Mouse (Mus musculus) heart, embryonic 12.5 days (tissue): ENCODE results near the gene Usp21. TPM values are rescaled to one million over a fixed set of nuclear protein-coding genes. Genes with fewer than 3 reads are reported as not detected.

ENCODE experiments used
- ATAC-seq: fragments of 200-750 bp; cut with Nextera tagmentation; 2 replicates; pipeline ENCODE4 v1.8.0; 2017; ENCODE audit warnings: moderate TSS enrichment, moderate library complexity; ENCODE audit not compliant: insufficient number of reproducible peaks, low FRiP score
- H3K27ac ChIP-seq: fragments of 300-500 bp; sonication (generic); 2 replicates; pipeline ENCODE4 v1.5.1; 2016; ENCODE audit warnings: mild to moderate bottlenecking, moderate library complexity; ENCODE audit not compliant: poor library complexity, severe bottlenecking
- H3K27me3 ChIP-seq: fragments of 300-500 bp; sonication (generic); replicated peaks from 2 replicates; pipeline ENCODE4 v1.6.1; 2016; ENCODE audit warnings: mild to moderate bottlenecking, moderate library complexity
- H3K36me3 ChIP-seq: fragments of 300-500 bp; sonication (generic); 2 replicates; pipeline ENCODE4 v1.6.1; 2016; ENCODE audit warnings: mild to moderate bottlenecking, moderate library complexity
- H3K4me1 ChIP-seq: fragments of 300-500 bp; sonication (generic); replicated peaks from 2 replicates; pipeline ENCODE4 v1.6.1; 2016; ENCODE audit warnings: mild to moderate bottlenecking
- H3K4me2 ChIP-seq: fragments of 300-500 bp; sonication (generic); 2 replicates; pipeline ENCODE4 v1.6.1; 2016; ENCODE audit warnings: mild to moderate bottlenecking, moderate library complexity
- H3K4me3 ChIP-seq: fragments of 300-500 bp; sonication (generic); 2 replicates; pipeline ENCODE4 v1.5.1; 2016; ENCODE audit warnings: mild to moderate bottlenecking
- H3K9ac ChIP-seq: fragments of 300-500 bp; sonication (generic); 2 replicates; pipeline ENCODE4 v1.6.1; 2016; ENCODE audit warnings: mild to moderate bottlenecking, moderate library complexity
- H3K9me3 ChIP-seq: fragments of 300-500 bp; sonication (generic); replicated peaks from 2 replicates; pipeline ENCODE4 v1.6.1; 2016; ENCODE audit warnings: mild to moderate bottlenecking, moderate library complexity
- WGBS: fragments of 180-500 bp; shearing (Covaris S2); methylation state at CpG from one replicate; pipeline ENCODE4 v1.1.7; 2016; 5-methylcytosine and 5-hydroxymethylcytosine counted together
- polyA plus RNA-seq: library from polyadenylated mRNA; unstranded; fragments of >200 nt; fragmentation: Nextera tagmentation; extraction: Ambion mirVana; gene quantifications from 2 replicates; pipeline ENCODE4 v1.2.1, GENCODE M21; 2016

Usp21 gene
- polyA plus RNA-seq, 1 experiment from 2014 or later = 55.7 TPM

DNA sequence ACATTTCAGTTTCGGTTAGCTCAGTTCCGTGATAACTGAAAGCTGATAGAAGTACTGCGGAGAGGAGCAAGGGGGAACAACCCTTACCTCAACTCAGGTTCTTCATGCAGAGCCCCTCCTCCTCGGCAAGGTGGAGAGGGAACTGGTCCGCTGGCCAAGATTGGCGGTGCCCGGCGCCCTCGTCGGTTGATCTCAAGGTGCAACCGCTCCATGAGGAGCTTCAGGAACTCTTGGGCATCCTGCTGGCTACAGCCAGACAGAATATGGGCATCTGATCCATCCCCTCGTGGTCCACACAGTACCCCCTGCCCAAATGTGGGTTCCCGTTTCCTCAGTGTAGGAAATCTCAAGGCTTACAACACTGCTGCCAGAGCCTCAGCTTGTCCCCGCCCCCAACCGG lies 3.3 kb downstream of the Usp21 start:
- peaks cover 32% of the 10 kb centered on the region for H3K4me1 ChIP-seq
- H3K4me3 ChIP-seq = no peak overlapping the region
- no peak overlapping the region for H3K9ac ChIP-seq
- H3K27ac ChIP-seq = no peak overlapping the region
- H3K4me2 ChIP-seq = no peak overlapping the region
- no peaks in the 10 kb centered on the region for H3K27me3 ChIP-seq
- no peak for ATAC-seq
- peaks cover 55% of the 10 kb centered on the region for H3K36me3 ChIP-seq
- no peaks in the 10 kb centered on the region for H3K9me3 ChIP-seq
- WGBS = 88% methylated on average over 15 of the region's 15 CpGs

DNA sequence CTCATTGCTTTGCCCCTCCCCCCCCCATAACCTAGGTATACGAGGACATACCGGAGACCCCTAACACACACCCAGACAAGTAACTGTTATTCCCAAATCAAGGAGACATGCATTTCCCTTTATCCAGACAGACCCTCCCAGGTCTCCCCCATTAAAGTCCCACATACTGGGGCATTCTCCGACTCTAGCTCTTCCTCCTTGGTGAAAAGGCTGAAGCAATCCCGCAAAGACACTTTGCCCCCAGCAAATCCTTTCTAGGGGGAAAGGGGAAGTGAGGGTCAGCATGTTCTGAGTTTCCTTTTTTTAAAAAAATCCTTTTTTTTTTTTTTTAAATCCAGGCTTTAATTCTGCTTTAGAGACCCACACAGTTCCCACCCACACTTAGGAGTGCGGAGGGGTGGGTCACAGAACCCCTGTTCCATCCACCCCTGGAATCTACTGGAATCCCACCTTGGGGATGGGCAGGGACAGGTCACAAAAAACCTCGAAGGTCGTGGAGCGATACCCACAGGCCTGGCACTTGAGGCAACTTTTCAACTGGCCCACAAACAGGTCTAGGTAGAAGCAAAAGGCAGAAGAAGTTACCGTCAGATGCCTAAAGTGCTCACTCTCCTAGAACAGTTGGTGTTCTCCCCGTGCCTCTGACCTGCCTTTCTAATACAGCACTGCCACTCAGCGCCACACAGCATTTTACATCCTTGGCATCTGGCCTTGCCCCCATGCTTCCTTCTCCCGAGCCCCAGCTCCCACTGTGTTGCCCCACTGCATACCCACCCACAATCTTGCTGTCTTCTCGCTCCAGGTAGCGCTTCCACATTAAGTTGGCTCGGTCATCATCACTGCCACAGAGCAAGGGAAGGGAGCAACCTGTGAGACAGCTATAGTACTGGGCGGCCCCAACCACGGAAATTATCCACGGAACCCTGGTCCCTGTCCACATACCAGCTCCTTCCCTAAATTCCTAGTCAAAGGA lies 4.3 kb downstream of the Usp21 start:
- ATAC-seq = no peak
- H3K27ac ChIP-seq = no peak overlapping the region
- no peak overlapping the region for H3K4me3 ChIP-seq
- H3K36me3 ChIP-seq = peaks cover 52% of the 10 kb centered on the region
- H3K9me3 ChIP-seq = no peaks in the 10 kb centered on the region
- no peak overlapping the region for H3K9ac ChIP-seq
- no peaks in the 10 kb centered on the region for H3K27me3 ChIP-seq
- peaks cover 32% of the 10 kb centered on the region for H3K4me1 ChIP-seq
- 91% methylated on average over 18 of the region's 18 CpGs for WGBS
- H3K4me2 ChIP-seq = no peak overlapping the region

DNA sequence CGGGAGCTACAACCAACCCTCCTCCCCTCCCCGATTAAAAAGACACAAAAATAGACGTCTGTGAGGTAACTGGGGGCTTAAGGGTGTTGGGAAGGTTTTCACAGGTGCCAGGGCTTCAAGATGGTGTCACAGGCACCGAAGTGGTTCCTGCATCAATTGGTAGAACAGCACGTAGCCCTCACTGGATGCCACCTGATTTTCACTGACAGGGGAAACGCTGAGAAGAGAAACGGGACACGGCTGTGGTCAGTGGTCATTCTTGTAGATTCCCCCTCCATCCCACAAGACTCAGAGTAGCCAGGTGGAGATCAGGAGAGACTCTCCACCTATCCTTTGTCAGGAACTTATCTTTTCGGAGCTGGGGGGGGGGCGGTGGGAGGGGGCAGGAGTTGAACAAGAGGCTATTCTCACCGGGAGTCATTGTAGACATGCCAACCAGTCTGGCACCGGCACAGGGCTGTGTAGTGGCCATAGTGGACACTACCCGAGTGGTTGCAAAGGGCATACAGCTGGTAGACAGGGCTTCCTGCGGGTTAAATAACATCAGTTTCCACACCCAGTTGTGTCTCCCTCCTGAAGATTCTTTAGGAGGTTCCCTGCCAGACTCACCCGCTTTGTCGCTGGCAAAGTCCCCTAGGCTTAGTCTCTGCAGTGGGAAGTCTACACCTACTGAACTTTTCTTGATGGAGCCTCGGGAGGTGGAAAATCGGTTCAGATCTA lies 5.5 kb downstream of the Usp21 start:
- peaks cover 28% of the 10 kb centered on the region for H3K4me1 ChIP-seq
- peak overlapping the region; percentile 30 for H3K9ac ChIP-seq
- peak overlapping the region; percentile 82 for H3K4me2 ChIP-seq
- peaks cover 60% of the 10 kb centered on the region for H3K36me3 ChIP-seq
- ATAC-seq = no peak
- H3K27ac ChIP-seq = peak overlapping the region; percentile 90; the same call in 1 of the 2 replicates
- WGBS = 73% methylated on average over 18 of the region's 18 CpGs
- no peaks in the 10 kb centered on the region for H3K9me3 ChIP-seq
- peak overlapping the region; percentile 72 for H3K4me3 ChIP-seq
- no peaks in the 10 kb centered on the region for H3K27me3 ChIP-seq

DNA sequence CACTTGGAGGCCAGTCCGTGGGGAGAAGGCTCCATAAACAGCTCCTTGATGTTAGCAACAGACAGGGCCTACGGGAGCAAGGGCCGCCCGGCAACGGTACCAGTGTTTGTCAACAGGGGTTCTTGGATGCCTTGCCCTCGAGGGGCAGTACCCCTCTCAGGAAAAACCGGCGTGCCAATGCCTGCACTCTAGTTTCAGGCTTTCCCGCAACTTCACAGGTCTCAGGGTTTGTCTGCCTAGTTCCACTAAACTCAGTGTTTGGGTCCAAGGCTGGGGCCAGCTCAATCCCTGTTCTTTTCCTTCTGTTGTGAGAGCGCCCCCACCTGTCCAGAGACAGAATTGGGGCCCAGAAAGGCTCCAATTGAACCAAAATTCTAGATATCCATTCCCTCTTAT lies 6.3 kb downstream of the Usp21 start:
- peaks cover 21% of the 10 kb centered on the region for H3K4me1 ChIP-seq
- peak; percentile 66 for ATAC-seq
- 0% methylated on average over 10 of the region's 10 CpGs for WGBS
- H3K27me3 ChIP-seq = no peaks in the 10 kb centered on the region
- H3K9ac ChIP-seq = peak overlapping the region; percentile 85
- H3K36me3 ChIP-seq = peaks cover 64% of the 10 kb centered on the region
- H3K9me3 ChIP-seq = no peaks in the 10 kb centered on the region
- H3K4me3 ChIP-seq = peak overlapping the region; percentile 72
- H3K27ac ChIP-seq = peak overlapping the region; percentile 90
- H3K4me2 ChIP-seq = peak overlapping the region; percentile 82

DNA sequence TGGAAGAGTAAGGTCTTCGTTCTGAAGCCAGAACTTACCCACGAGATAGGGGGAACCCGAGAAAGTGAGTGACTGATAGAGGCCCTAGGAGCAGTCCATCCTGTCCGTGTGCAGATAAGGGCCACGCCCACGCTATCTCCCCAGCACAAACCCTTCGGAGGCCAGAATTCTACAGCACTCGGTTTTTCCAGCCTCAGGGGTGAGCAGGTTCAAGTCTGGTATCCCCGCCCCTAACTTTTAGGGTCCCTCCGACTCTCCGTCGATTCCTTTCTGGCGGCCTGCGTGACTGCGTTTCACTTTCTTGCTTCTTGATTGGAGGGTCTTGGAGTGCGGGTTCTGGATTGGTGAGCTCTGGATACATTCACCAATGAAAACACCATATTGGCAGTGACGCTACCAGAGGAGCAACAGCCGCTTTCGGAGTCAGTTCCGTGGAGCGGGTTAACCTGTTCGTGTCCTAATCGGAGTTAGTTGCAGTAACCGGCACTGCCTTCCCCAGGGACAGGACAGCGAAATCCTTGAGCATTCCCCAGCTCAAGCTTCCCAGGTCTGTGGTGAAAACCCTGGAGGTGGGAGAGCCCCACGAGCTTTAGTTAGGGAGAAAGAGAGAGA lies 6.8 kb downstream of the Usp21 start, which contains the start of gene Ppox:
Gene Ppox, minus strand, starts transcription at position 271 of the 612 bp plus-strand sequence.
- peak within 1 kb of the TSS; percentile 85 for H3K9ac ChIP-seq
- H3K27ac ChIP-seq = peak within 1 kb of the TSS; percentile 90
- H3K4me2 ChIP-seq = peak within 1 kb of the TSS; percentile 82
- peak within 1 kb of the TSS; percentile 72 for H3K4me3 ChIP-seq
- no peaks in the 10 kb centered on the region for H3K27me3 ChIP-seq
- peak; percentile 95 for ATAC-seq
- WGBS = 0% methylated on average over 26 of the region's 26 CpGs
- peaks cover 65% of the 10 kb centered on the region for H3K36me3 ChIP-seq
- peaks cover 16% of the 10 kb centered on the region for H3K4me1 ChIP-seq
- no peaks in the 10 kb centered on the region for H3K9me3 ChIP-seq

DNA sequence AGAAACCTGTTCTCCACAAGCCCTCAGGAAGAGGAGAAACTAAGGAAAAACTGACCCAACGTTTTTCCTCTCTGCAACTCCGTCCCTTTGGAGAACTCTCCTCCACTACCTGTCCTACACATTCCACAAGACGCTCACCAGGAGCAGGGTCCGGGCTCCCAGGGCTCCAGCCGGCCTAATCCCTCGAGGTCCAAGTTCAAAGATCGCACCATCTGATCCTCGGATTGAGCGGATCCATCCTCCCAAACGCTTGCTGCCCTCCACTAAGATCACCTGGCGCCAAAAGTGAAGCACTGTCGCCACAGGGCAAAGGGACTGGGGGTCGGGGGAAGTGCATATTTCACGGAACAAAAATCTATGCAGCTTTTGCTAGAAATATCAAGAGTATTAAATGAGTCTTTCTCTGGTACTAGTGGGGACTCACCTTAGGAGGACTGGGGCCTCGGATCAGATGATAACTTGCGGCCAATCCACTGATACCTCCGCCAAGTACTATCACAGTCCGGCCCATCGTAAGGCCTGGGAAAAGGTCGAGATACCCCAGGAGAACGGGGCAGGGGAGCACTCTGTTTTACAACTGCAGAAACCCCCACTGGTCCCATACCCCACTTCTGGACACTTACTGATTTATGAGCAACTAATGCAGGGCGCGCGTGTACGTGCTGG lies 7.4 kb downstream of the Usp21 start:
- Histone ChIP-seq H3K27me3 (no peaks in the 10 kb centered on the region), H3K9ac (peak overlapping the region; percentile 84), H3K36me3 (peaks cover 65% of the 10 kb centered on the region), H3K4me2 (peak overlapping the region; percentile 82), H3K27ac (peak overlapping the region; percentile 45), H3K4me3 (peak overlapping the region; percentile 72), H3K4me1 (peaks cover 16% of the 10 kb centered on the region), H3K9me3 (no peaks in the 10 kb centered on the region)
- peak; percentile 11 for ATAC-seq
- WGBS = 1% methylated on average over 25 of the region's 25 CpGs

DNA sequence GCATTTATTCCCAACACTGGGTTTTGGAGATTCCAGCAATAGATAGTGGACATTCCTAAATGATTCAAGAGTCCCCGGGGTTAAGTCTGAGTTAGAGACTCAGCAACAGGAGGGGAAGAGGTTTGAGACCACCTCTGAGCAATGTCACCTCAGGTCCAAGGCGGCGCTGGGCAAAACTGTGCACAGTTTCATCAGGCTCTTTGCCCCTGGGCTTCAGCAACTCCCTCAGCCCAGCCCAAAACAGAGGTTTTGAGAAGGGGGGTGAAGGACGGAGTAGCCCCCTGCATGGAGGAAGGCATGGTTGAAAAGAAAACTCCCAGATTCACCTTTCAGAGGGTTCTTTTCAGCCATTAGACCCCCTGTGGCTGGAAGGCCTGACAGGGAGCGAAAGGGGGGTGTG lies 8.1 kb downstream of the Usp21 start:
- WGBS = 56% methylated on average over 5 of the region's 5 CpGs
- no peak overlapping the region for H3K27ac ChIP-seq

DNA sequence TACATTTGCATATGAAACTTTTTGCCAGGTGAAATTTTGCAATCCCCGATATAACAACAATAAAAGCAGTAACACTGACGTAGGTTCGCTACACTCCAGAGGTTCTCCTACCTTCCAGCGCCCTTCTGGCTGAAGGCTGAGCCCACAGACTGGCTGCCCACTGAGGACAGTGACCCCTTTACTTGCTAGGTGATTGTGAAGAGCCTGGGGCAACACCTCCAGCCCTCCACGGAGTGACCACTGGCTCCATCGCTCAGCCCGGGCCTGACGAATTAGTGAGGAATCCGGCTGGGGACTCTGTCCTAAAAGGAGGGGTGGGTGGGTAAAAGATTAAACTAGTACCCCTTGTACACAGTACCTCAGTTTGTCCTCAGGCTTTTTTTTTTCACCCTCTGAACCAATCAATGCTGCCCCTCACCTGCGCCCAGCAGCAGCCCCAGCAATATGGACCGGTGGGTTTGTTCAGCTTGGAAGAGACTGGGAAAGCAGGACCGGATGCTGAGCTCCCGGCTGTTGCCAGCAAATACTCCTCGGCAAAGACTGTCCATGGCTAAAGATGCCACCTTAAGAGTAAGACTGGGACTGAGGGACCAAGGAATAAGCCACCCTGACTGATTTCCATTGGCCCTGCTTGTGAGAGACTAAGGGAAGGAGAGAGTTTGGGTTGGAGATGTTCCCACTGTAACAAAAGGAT lies 8.6 kb downstream of the Usp21 start:
- Histone ChIP-seq H3K27ac (no peak overlapping the region), H3K27me3 (no peaks in the 10 kb centered on the region), H3K4me1 (peaks cover 16% of the 10 kb centered on the region), H3K9ac (peak overlapping the region; percentile 84), H3K36me3 (peaks cover 67% of the 10 kb centered on the region), H3K9me3 (no peaks in the 10 kb centered on the region), H3K4me3 (peak overlapping the region; percentile 72), H3K4me2 (peak overlapping the region; percentile 82)
- no peak for ATAC-seq
- WGBS = 84% methylated on average over 14 of the region's 14 CpGs

More for the DNA sequence above, 8.1 kb downstream of the Usp21 start:
- ATAC-seq = no peak
- H3K4me1 ChIP-seq = peaks cover 16% of the 10 kb centered on the region
- H3K4me2 ChIP-seq = peak overlapping the region; percentile 82
- no peaks in the 10 kb centered on the region for H3K9me3 ChIP-seq
- H3K27me3 ChIP-seq = no peaks in the 10 kb centered on the region
- H3K9ac ChIP-seq = peak overlapping the region; percentile 84
- peaks cover 65% of the 10 kb centered on the region for H3K36me3 ChIP-seq
- H3K4me3 ChIP-seq = peak overlapping the region; percentile 72

DNA sequence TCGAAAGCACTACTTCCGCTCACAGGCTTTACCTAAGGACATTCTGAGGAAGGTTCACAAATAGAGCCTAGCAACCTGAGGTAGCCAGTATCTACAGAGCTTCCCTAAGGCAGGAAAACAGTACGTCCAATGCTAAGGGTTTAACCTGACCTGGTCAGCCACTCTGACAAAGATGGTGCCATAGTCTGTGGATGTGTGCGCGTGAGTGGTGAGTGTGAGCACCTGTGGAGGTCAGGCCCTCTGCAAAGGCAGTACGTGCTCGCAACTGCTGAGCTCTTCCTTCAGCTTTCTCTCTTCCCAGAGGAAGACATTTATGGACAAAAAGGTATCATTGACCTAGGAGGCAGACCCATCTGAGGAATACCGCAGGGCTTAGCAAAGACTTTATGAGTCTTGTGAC lies 9.4 kb downstream of the Usp21 start:
- Histone ChIP-seq H3K4me1 (peaks cover 16% of the 10 kb centered on the region), H3K9me3 (no peaks in the 10 kb centered on the region), H3K4me3 (no peak overlapping the region), H3K4me2 (no peak overlapping the region), H3K27ac (no peak overlapping the region), H3K27me3 (no peaks in the 10 kb centered on the region), H3K9ac (no peak overlapping the region), H3K36me3 (peaks cover 69% of the 10 kb centered on the region)
- no peak for ATAC-seq
- 93% methylated on average over 8 of the region's 8 CpGs for WGBS

DNA sequence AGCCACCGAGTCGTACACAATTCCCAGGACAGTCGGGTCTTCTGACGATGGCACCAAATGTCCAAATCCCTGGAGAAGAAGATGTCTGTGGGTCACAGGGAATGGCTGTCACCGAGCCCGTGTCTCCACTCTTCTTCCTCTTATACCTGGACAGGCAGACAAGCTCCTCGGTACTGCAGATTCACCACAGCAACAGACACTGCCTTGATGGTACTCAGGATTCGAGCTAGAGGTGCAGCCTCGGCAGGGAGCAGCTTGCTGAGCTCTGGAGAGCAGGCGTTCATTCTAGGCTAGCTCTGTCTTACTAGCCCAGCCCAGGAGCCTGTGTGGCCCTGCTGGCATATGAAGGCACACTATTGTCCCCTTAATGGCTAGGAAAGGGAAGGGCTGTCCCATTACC lies 10.1 kb downstream of the Usp21 start:
- no peak overlapping the region for H3K9ac ChIP-seq
- H3K4me2 ChIP-seq = no peak overlapping the region
- H3K4me1 ChIP-seq = peaks cover 16% of the 10 kb centered on the region
- 88% methylated on average over 10 of the region's 10 CpGs for WGBS
- ATAC-seq = no peak
- peaks cover 69% of the 10 kb centered on the region for H3K36me3 ChIP-seq
- no peak overlapping the region for H3K27ac ChIP-seq
- no peaks in the 10 kb centered on the region for H3K27me3 ChIP-seq
- H3K4me3 ChIP-seq = no peak overlapping the region
- no peaks in the 10 kb centered on the region for H3K9me3 ChIP-seq
